Mouse (Mus musculus): Measurements from ENCODE around the gene Thyn1.

DNA sequence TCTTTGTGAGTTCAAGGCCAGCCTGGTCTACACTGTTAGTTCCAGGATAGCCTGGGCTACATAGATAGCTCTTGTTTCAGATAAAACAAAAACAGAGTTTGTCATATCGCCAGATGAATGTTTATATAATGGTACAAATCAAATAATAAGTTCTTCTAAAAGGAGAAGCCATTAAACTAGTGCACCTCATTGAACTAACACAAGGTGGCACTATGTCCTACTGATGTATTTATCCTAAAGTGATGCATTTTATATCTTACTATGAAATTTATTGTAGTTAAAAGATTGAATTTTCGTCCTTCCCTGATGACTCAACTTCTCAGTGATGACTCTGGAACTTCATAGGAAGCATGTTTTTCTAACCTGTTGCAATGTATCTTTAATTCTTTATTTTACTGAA, 50.0 kb downstream of the Thyn1 start:
- TF ChIP-seq POLR2A (IDR thresholded peaks at IDR 0.05; ENCODE audit: control insufficient read depth, extremely low read depth, insufficient read depth, low read length, poor library complexity) (no peak), CTCF (IDR thresholded peaks at IDR 0.05; ENCODE audit: borderline replicate concordance, control insufficient read depth, extremely low read depth, insufficient read depth, low read length, poor library complexity) (no peak)

All from thymus, adult 2 months (tissue).